Mouse (Mus musculus) liver, embryonic 15.5 days (tissue): Measurements from ENCODE around the gene Tectb. TPM values are rescaled to one million over a fixed set of nuclear protein-coding genes. Genes with fewer than 3 reads are reported as not detected.

ENCODE experiments used
- ATAC-seq: fragments of 200-750 bp; cut with Nextera tagmentation; 2 replicates; pipeline ENCODE4 v1.8.0; 2017; ENCODE audit warnings: moderate number of reproducible peaks, mild to moderate bottlenecking, moderate library complexity; ENCODE audit not compliant: insufficient read depth
- H3K27ac ChIP-seq: fragments of 300-500 bp; sonication (generic); replicated peaks from 2 replicates; pipeline ENCODE4 v1.5.1; 2015; ENCODE audit warnings: mild to moderate bottlenecking, inconsistent platforms
- H3K27me3 ChIP-seq: fragments of 300-500 bp; sonication (generic); 2 replicates; pipeline ENCODE4 v1.6.1; 2015; ENCODE audit warnings: mild to moderate bottlenecking, inconsistent platforms
- H3K36me3 ChIP-seq: fragments of 300-500 bp; sonication (generic); replicated peaks from 2 replicates; pipeline ENCODE4 v1.6.1; 2015; ENCODE audit warnings: moderate library complexity, mild to moderate bottlenecking, inconsistent platforms
- H3K4me1 ChIP-seq: fragments of 300-500 bp; sonication (generic); replicated peaks from 2 replicates; pipeline ENCODE4 v1.6.1; 2015; ENCODE audit warnings: inconsistent platforms
- H3K4me2 ChIP-seq: fragments of 300-500 bp; sonication (generic); 2 replicates; pipeline ENCODE4 v1.6.1; 2015; ENCODE audit warnings: moderate library complexity, mild to moderate bottlenecking, inconsistent platforms
- H3K4me3 ChIP-seq: fragments of 300-500 bp; sonication (generic); replicated peaks from 2 replicates; pipeline ENCODE4 v1.5.1; 2015; ENCODE audit warnings: mild to moderate bottlenecking, inconsistent platforms
- H3K9ac ChIP-seq: fragments of 300-500 bp; sonication (generic); 2 replicates; pipeline ENCODE4 v1.6.1; 2015; ENCODE audit warnings: moderate library complexity, mild to moderate bottlenecking, inconsistent platforms
- H3K9me3 ChIP-seq: fragments of 300-500 bp; sonication (generic); replicated peaks from 2 replicates; pipeline ENCODE4 v1.6.1; 2016; ENCODE audit warnings: inconsistent platforms
- WGBS: fragments of 180-500 bp; shearing (Covaris S2); methylation state at CpG from one replicate; pipeline ENCODE4 v1.1.7; 2015; ENCODE audit warnings: mixed read lengths; ENCODE audit not compliant: insufficient replicate concordance; 5-methylcytosine and 5-hydroxymethylcytosine counted together
- polyA plus RNA-seq: library from polyadenylated mRNA; unstranded; fragments of >200 nt; fragmentation: Nextera tagmentation; extraction: Ambion mirVana; gene quantifications from 2 replicates; pipeline ENCODE4 v1.2.1, GENCODE M21; 2015

Gene Tectb
- polyA plus RNA-seq, 1 experiment from 2014 or later, result 0.38 TPM

- Histone ChIP-seq H3K4me3 (no peak overlapping the region), H3K36me3 (no peaks in the 10 kb centered on the region), H3K4me1 (peaks cover 12% of the 10 kb centered on the region), H3K9me3 (no peaks in the 10 kb centered on the region), H3K27ac (no peak overlapping the region), H3K4me2 (no peak overlapping the region), H3K9ac (no peak overlapping the region), H3K27me3 (peaks cover 10% of the 10 kb centered on the region; the same call in 1 of the 2 replicates)
- WGBS, result 73% methylated on average over 3 of the region's 3 CpGs
- ATAC-seq, result no peak
Observed at GRCm38 (mm10) chr19:55209084-55209483, 28.6 kb downstream of the Tectb start.

GRCm38 (mm10) chr19:55211698-55212097, 31.2 kb downstream of the Tectb start:
- ATAC-seq, result no peak
- Histone ChIP-seq H3K36me3 (no peaks in the 10 kb centered on the region), H3K9ac (no peak overlapping the region), H3K9me3 (no peaks in the 10 kb centered on the region), H3K27ac (no peak overlapping the region), H3K4me1 (peaks cover 12% of the 10 kb centered on the region), H3K27me3 (no peaks in the 10 kb centered on the region), H3K4me3 (no peak overlapping the region), H3K4me2 (no peak overlapping the region)
- 65% methylated on average over 1 of the region's 1 CpGs for WGBS

GRCm38 (mm10) chr19:55213617-55214340, 33.2 kb downstream of the Tectb start:
- Histone ChIP-seq H3K36me3 (no peaks in the 10 kb centered on the region), H3K27ac (no peak overlapping the region), H3K4me2 (no peak overlapping the region), H3K9ac (no peak overlapping the region), H3K27me3 (no peaks in the 10 kb centered on the region), H3K4me3 (no peak overlapping the region), H3K9me3 (no peaks in the 10 kb centered on the region), H3K4me1 (peaks cover 19% of the 10 kb centered on the region)
- no peak for ATAC-seq
- WGBS, result 67% methylated on average over 12 of the region's 12 CpGs

- Histone ChIP-seq H3K27ac (no peak overlapping the region), H3K4me1 (peaks cover 44% of the 10 kb centered on the region), H3K4me2 (no peak overlapping the region), H3K9me3 (no peaks in the 10 kb centered on the region), H3K27me3 (no peaks in the 10 kb centered on the region), H3K9ac (no peak overlapping the region), H3K4me3 (no peak overlapping the region), H3K36me3 (no peaks in the 10 kb centered on the region)
- no peak for ATAC-seq
- WGBS, result 75% methylated on average over 4 of the region's 4 CpGs
Observed at GRCm38 (mm10) chr19:55216876-55217275, 36.3 kb downstream of the Tectb start.

GRCm38 (mm10) chr19:55217365-55217764, 36.8 kb downstream of the Tectb start:
- Histone ChIP-seq H3K4me2 (peak overlapping the region; percentile 91), H3K9me3 (no peaks in the 10 kb centered on the region), H3K27ac (peak overlapping the region; percentile 96; the same call in 1 of the 2 replicates), H3K4me3 (no peak overlapping the region), H3K36me3 (no peaks in the 10 kb centered on the region), H3K4me1 (peaks cover 44% of the 10 kb centered on the region), H3K9ac (no peak overlapping the region), H3K27me3 (no peaks in the 10 kb centered on the region)
- WGBS, result 80% methylated on average over 9 of the region's 9 CpGs
- no peak for ATAC-seq

- peak overlapping the region; percentile 59 for H3K4me3 ChIP-seq
- no peaks in the 10 kb centered on the region for H3K9me3 ChIP-seq
- H3K4me1 ChIP-seq, result peaks cover 44% of the 10 kb centered on the region
- no peaks in the 10 kb centered on the region for H3K36me3 ChIP-seq
- H3K27ac ChIP-seq, result peak overlapping the region; percentile 96
- peak overlapping the region; percentile 91 for H3K4me2 ChIP-seq
- WGBS, result 1% methylated on average over 20 of the region's 20 CpGs
- peak; percentile 66 for ATAC-seq
- H3K9ac ChIP-seq, result peak overlapping the region; percentile 63
- H3K27me3 ChIP-seq, result no peaks in the 10 kb centered on the region
Observed at GRCm38 (mm10) chr19:55218192-55218739, 37.7 kb downstream of the Tectb start.

- Histone ChIP-seq H3K4me3 (peak overlapping the region; percentile 59), H3K27ac (peak overlapping the region; percentile 96), H3K9ac (peak overlapping the region; percentile 63), H3K27me3 (peaks cover 2% of the 10 kb centered on the region; the same call in 1 of the 2 replicates), H3K4me2 (peak overlapping the region; percentile 91), H3K9me3 (no peaks in the 10 kb centered on the region), H3K36me3 (no peaks in the 10 kb centered on the region), H3K4me1 (peaks cover 44% of the 10 kb centered on the region)
- ATAC-seq, result peak; percentile 96
- WGBS, result 6% methylated on average over 12 of the region's 12 CpGs
Observed at GRCm38 (mm10) chr19:55218741-55219221, 38.2 kb downstream of the Tectb start.

- Histone ChIP-seq H3K9ac (peak overlapping the region; percentile 63; the same call in 1 of the 2 replicates), H3K27ac (peak overlapping the region; percentile 96), H3K36me3 (no peaks in the 10 kb centered on the region), H3K27me3 (peaks cover 6% of the 10 kb centered on the region; the same call in 1 of the 2 replicates), H3K4me3 (peak overlapping the region; percentile 59; the same call in 1 of the 2 replicates), H3K4me2 (peak overlapping the region; percentile 91), H3K9me3 (no peaks in the 10 kb centered on the region), H3K4me1 (peaks cover 44% of the 10 kb centered on the region)
- ATAC-seq, result peak; percentile 24
- 43% methylated on average over 8 of the region's 8 CpGs for WGBS
Observed at GRCm38 (mm10) chr19:55219359-55219758, 38.8 kb downstream of the Tectb start.

GRCm38 (mm10) chr19:55221208-55221607, 40.7 kb downstream of the Tectb start:
- Histone ChIP-seq H3K4me2 (no peak overlapping the region), H3K27me3 (peaks cover 11% of the 10 kb centered on the region; the same call in 1 of the 2 replicates), H3K36me3 (no peaks in the 10 kb centered on the region), H3K4me1 (peaks cover 44% of the 10 kb centered on the region), H3K27ac (peak overlapping the region; percentile 20; the same call in 1 of the 2 replicates), H3K9me3 (no peaks in the 10 kb centered on the region), H3K9ac (no peak overlapping the region), H3K4me3 (no peak overlapping the region)
- WGBS, result 69% methylated on average over 6 of the region's 6 CpGs
- no peak for ATAC-seq

GRCm38 (mm10) chr19:55222268-55222667, 41.7 kb downstream of the Tectb start:
- H3K4me2 ChIP-seq, result no peak overlapping the region
- no peak overlapping the region for H3K27ac ChIP-seq
- no peak for ATAC-seq
- H3K4me1 ChIP-seq, result peaks cover 41% of the 10 kb centered on the region
- no peak overlapping the region for H3K4me3 ChIP-seq
- H3K9ac ChIP-seq, result no peak overlapping the region
- no peaks in the 10 kb centered on the region for H3K36me3 ChIP-seq
- 79% methylated on average over 9 of the region's 9 CpGs for WGBS
- no peaks in the 10 kb centered on the region for H3K9me3 ChIP-seq
- peaks cover 11% of the 10 kb centered on the region; the same call in 1 of the 2 replicates for H3K27me3 ChIP-seq

- H3K9me3 ChIP-seq, result no peaks in the 10 kb centered on the region
- H3K36me3 ChIP-seq, result no peaks in the 10 kb centered on the region
- H3K4me3 ChIP-seq, result no peak overlapping the region
- no peak overlapping the region for H3K27ac ChIP-seq
- ATAC-seq, result no peak
- H3K4me1 ChIP-seq, result 0 out of 2 replicates have a peak, but pooled peaks cover 7% of the 10 kb centered on the region
- peaks cover 11% of the 10 kb centered on the region; the same call in 1 of the 2 replicates for H3K27me3 ChIP-seq
- 72% methylated on average over 5 of the region's 5 CpGs for WGBS
- H3K4me2 ChIP-seq, result no peak overlapping the region
- no peak overlapping the region for H3K9ac ChIP-seq
Observed at GRCm38 (mm10) chr19:55226621-55227020, 46.1 kb downstream of the Tectb start.
